Mouse (Mus musculus) heart, postnatal 0 days (tissue): ENCODE measurements around the gene Gabbr2.

ENCODE experiments used
- CTCF ChIP-seq: IDR thresholded peaks from 2 replicates; pipeline ENCODE4 v1.5.1; 2016; ENCODE audit warnings: antibody characterized with exemption, control low read depth, low read depth
- EP300 ChIP-seq: IDR thresholded peaks from 2 replicates; pipeline ENCODE4 v1.6.1; 2016; ENCODE audit warnings: antibody characterized with exemption, low read depth

DNA sequence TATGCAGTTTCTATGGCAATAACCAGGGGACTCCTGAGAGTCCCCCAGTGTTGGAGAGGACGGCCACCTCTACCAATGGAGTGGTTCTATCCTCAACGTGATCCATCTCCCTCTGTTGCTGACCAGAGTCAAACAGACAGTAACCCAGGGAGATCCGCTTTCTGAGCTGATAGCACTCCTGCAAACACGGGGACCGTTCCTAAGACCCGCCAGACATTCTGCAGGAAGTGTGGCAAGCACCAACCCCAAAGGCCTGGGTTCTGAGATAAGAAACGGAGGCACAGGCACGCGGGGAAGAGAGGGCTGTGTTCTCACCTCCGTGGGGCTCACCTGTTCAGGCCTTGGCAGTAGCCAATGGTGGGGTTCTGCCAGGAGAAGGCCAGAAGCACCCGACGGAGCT lies 378.1 kb downstream of the Gabbr2 start:
- TF ChIP-seq CTCF (no peak), EP300 (no peak)
